Mouse (Mus musculus) embryonic facial prominence, embryonic 11.5 days (tissue): Measurements from ENCODE around the gene Srsf5. TPM values are rescaled to one million over a fixed set of nuclear protein-coding genes. Genes with fewer than 3 reads are reported as not detected.

ENCODE experiments used
- ATAC-seq: fragments of 200-750 bp; cut with Nextera tagmentation; replicated peaks from 2 replicates; pipeline ENCODE4 v1.8.0; 2017; ENCODE audit warnings: low read depth; ENCODE audit not compliant: insufficient number of reproducible peaks, low FRiP score, low TSS enrichment
- DNase-seq: peaks from one replicate; pipeline ENCODE4 v3.0.0-alpha.2; 2015; ENCODE audit warnings: low spot score
- H3K27ac ChIP-seq: fragments of 300-500 bp; sonication (generic); replicated peaks from 2 replicates; pipeline ENCODE4 v1.5.1; 2014; ENCODE audit warnings: mild to moderate bottlenecking, low read depth, low read length, control low read depth
- H3K27me3 ChIP-seq: fragments of 300-500 bp; sonication (generic); 2 replicates; pipeline ENCODE4 v1.6.1; 2014; ENCODE audit warnings: mild to moderate bottlenecking, low read length, moderate library complexity, mixed read lengths; ENCODE audit not compliant: control insufficient read depth, insufficient read depth
- H3K36me3 ChIP-seq: fragments of 300-500 bp; sonication (generic); replicated peaks from 2 replicates; pipeline ENCODE4 v1.6.1; 2014; ENCODE audit warnings: low read depth, mild to moderate bottlenecking, low read length, moderate library complexity, mixed read lengths; ENCODE audit not compliant: control insufficient read depth, insufficient read depth
- H3K4me1 ChIP-seq: fragments of 300-500 bp; sonication (generic); 2 replicates; pipeline ENCODE4 v1.6.1; 2014; ENCODE audit warnings: low read length, mixed read lengths; ENCODE audit not compliant: control insufficient read depth, insufficient read depth
- H3K4me2 ChIP-seq: fragments of 300-500 bp; sonication (generic); 2 replicates; pipeline ENCODE4 v1.6.1; 2014; ENCODE audit warnings: low read depth, mild to moderate bottlenecking, control low read depth, low read length, moderate library complexity
- H3K4me3 ChIP-seq: fragments of 300-500 bp; sonication (generic); 2 replicates; pipeline ENCODE4 v1.5.1; 2014; ENCODE audit warnings: low read depth, low read length, control low read depth
- H3K9ac ChIP-seq: fragments of 300-500 bp; sonication (generic); replicated peaks from 2 replicates; pipeline ENCODE4 v1.6.1; 2014; ENCODE audit warnings: mild to moderate bottlenecking, control low read depth, low read length
- H3K9me3 ChIP-seq: fragments of 300-500 bp; sonication (generic); replicated peaks from 2 replicates; pipeline ENCODE4 v1.6.1; 2016; ENCODE audit warnings: mild to moderate bottlenecking, low read length, inconsistent platforms, mixed read lengths; ENCODE audit not compliant: control insufficient read depth
- WGBS: fragments of 180-500 bp; shearing (Covaris S2); extraction: QIAGEN DNeasy Blood & Tissue Kit; methylation state at CpG from one replicate; pipeline ENCODE4 v1.1.7; 2014; 5-methylcytosine and 5-hydroxymethylcytosine counted together
- polyA plus RNA-seq: library from polyadenylated mRNA; unstranded; fragments of >200 nt; fragmentation: Nextera tagmentation; extraction: Ambion mirVana; gene quantifications from 2 replicates; pipeline ENCODE4 v1.2.1, GENCODE M21; 2014

The Srsf5 gene
- polyA plus RNA-seq, 1 experiment from 2014 or later = 458 TPM

DNA sequence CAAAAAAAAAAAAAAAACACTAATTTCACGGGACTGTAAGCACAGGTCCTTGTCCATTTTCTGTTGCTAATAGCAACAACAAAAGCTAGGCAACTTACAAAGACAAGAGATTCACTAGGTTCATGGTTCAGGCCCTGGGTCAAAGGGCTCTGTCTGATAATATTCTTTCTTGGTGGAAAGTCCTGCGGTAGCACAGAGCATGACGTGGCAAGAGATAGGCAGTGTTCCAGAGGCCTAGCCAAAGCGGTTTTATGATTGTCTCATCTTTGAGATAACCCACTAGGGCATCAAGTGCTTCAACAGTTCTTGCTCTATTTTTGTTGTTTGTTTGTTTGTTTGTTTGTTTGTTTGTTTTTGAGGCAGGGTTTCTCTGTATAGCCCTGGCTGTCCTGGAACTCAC is 18.8 kb upstream of the Srsf5 start:
- Histone ChIP-seq H3K4me2 (no peak overlapping the region), H3K4me3 (no peak overlapping the region), H3K27me3 (no peaks in the 10 kb centered on the region), H3K27ac (no peak overlapping the region), H3K36me3 (no peaks in the 10 kb centered on the region), H3K9me3 (no peaks in the 10 kb centered on the region), H3K9ac (no peak overlapping the region), H3K4me1 (no peaks in the 10 kb centered on the region)
- DNase-seq = no peak
- 87% methylated on average over 4 of the region's 4 CpGs for WGBS
- no peak for ATAC-seq

DNA sequence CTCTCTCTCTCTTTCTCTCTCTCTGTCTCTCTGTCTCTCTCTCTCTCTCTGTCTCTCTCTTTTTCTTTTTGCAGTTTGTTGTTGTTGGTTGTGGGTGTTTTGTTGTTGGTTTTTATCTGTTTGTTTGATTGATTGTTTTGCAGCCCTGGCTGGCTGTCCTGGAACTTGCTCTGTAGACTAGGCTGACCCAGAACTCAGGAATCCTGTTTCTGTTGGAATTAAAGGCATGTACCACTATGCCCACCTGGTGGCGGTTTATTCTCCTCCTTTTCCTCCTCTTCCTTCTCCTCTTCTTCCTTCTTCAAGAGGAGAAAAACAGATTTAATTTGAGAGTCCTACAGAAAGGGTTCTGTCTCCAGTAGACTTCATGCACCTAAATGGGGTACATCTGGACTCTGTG is 17.8 kb upstream of the Srsf5 start:
- H3K4me1 ChIP-seq = no peaks in the 10 kb centered on the region
- no peaks in the 10 kb centered on the region for H3K36me3 ChIP-seq
- no peak overlapping the region for H3K27ac ChIP-seq
- no peak overlapping the region for H3K4me2 ChIP-seq
- 72% methylated on average over 1 of the region's 1 CpGs for WGBS
- ATAC-seq = no peak
- no peak overlapping the region for H3K9ac ChIP-seq
- H3K27me3 ChIP-seq = no peaks in the 10 kb centered on the region
- DNase-seq = no peak
- no peak overlapping the region for H3K4me3 ChIP-seq
- no peaks in the 10 kb centered on the region for H3K9me3 ChIP-seq

DNA sequence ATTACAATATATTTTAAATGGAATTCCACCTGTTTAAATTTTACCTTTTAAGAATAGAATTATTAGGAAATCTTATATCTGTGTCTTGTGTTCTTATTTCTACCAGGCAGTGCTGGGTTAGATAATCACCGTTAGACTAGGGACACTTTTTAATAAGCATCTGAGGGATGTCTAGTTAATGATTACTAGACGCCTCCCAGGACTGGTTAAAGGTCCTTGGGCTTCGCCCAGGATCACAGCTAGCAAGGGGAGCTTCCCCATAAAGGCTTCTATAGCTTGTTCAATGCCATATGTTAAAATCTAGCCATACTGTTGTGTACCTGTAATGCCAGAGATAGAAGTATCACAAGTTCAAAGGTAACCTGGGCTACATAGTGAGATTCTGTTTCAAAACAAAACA is 16.4 kb upstream of the Srsf5 start:
- Histone ChIP-seq H3K27ac (no peak overlapping the region), H3K27me3 (no peaks in the 10 kb centered on the region), H3K4me3 (no peak overlapping the region), H3K9me3 (no peaks in the 10 kb centered on the region), H3K36me3 (no peaks in the 10 kb centered on the region), H3K9ac (no peak overlapping the region), H3K4me2 (no peak overlapping the region), H3K4me1 (no peaks in the 10 kb centered on the region)
- DNase-seq (no peak), ATAC-seq (no peak)
- 88% methylated on average over 3 of the region's 3 CpGs for WGBS

DNA sequence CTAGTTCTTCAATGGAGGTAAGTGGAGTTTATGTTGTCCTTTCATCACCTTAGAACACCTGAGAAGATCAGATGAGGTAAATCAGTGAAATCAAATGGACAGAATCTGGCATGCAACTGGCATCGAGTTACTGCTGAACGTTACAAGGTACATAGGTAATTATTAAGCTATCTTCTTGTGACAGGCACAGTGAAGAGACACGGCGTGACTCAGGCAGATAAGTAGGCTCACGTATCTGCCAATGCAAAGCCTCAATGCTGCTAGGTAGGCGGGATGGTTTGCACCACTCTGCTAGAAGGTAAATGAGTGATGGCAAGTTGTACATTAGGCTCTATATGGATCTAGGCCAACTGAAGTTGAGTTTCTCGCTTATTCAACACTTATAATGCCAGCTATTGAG is 15.2 kb upstream of the Srsf5 start:
- no peak overlapping the region for H3K4me3 ChIP-seq
- WGBS = 80% methylated on average over 7 of the region's 7 CpGs
- H3K4me2 ChIP-seq = no peak overlapping the region
- H3K4me1 ChIP-seq = no peaks in the 10 kb centered on the region
- H3K9ac ChIP-seq = no peak overlapping the region
- no peaks in the 10 kb centered on the region for H3K27me3 ChIP-seq
- H3K36me3 ChIP-seq = no peaks in the 10 kb centered on the region
- no peak for DNase-seq
- no peak for ATAC-seq
- H3K27ac ChIP-seq = no peak overlapping the region
- no peaks in the 10 kb centered on the region for H3K9me3 ChIP-seq

DNA sequence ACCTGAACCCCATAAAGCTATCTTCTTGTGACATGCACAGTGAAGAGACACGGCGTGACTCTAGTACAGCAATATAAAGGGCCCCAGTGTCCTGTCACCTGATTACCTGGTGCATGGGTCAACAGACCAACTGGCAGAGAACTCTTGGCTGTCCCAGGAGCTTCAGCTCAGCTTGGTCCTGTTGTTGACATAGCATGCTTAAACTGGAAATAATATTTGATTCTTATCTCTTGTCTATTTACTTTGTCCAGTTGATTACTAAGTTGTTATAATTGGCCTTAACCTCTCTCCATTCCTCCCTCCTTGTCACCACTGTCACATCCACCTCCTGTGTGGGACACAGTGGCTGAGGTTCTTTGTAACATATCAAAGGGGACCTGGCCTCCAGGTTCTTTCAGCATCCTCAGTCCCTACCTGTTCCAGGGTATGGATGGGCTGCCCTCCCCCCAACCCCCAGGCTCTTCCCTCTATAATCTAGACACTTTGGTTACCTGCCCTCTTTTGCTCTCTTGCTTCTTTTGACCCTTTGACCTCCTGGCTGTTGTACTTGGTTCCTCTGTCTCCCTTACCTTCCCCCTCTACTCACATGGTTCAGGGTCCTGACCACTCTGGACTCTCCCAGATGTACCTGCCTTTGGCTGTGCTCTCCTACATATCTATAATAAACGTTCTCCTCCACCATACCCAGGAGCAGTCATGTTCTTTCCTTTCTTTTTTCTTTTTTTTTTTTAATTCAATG is 13.7 kb upstream of the Srsf5 start:
- ATAC-seq = no peak
- no peaks in the 10 kb centered on the region for H3K27me3 ChIP-seq
- WGBS = 83% methylated on average over 3 of the region's 3 CpGs
- H3K9me3 ChIP-seq = no peaks in the 10 kb centered on the region
- no peak overlapping the region for H3K27ac ChIP-seq
- H3K4me3 ChIP-seq = no peak overlapping the region
- H3K4me1 ChIP-seq = no peaks in the 10 kb centered on the region
- no peak for DNase-seq
- no peak overlapping the region for H3K9ac ChIP-seq
- no peak overlapping the region for H3K4me2 ChIP-seq
- H3K36me3 ChIP-seq = no peaks in the 10 kb centered on the region

DNA sequence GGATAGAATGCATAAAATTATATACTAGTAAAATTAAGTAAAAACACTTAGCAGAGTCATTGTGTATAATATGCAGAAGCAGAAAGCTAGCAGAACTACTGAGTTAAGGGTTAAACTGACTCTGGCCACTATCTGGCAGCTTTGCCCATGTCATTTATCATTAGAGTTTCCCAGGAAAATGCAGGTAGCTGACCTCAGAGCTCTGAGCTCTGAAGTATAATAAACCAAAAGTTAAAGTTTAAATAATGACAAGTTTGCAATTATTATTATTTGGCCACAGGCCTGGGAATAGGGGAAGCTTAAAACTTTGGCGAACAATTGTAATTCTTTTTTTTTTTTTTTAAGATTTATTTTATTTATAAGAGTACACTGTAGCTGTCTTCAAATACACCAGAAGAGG is 12.4 kb upstream of the Srsf5 start:
- 91% methylated on average over 1 of the region's 1 CpGs for WGBS
- Histone ChIP-seq H3K9me3 (no peaks in the 10 kb centered on the region), H3K27me3 (no peaks in the 10 kb centered on the region), H3K36me3 (no peaks in the 10 kb centered on the region), H3K4me3 (no peak overlapping the region), H3K4me1 (no peaks in the 10 kb centered on the region), H3K4me2 (no peak overlapping the region), H3K9ac (no peak overlapping the region), H3K27ac (no peak overlapping the region)
- no peak for ATAC-seq
- no peak for DNase-seq

DNA sequence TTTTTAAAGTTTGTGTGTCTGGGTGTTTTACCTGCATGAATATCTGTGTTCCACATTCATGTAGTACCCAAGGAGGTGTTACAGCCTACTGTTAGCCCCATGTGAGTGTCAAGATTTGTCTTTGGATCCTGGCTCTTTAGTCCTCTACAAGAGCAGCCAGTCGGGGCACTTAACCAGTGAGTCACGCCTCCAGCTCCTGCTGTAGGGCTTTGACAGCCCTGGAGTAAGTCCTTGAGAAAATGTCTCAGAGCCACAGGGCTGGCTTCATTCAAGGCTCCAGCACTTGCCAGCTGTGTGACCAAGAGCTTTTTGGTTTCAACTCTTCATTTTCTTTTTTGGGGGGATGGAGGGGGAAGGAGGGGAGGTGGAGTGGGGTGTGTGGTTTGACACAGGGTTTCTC is 8.6 kb upstream of the Srsf5 start:
- H3K36me3 ChIP-seq = no peaks in the 10 kb centered on the region
- no peak overlapping the region for H3K9ac ChIP-seq
- no peak overlapping the region for H3K4me3 ChIP-seq
- no peak overlapping the region for H3K27ac ChIP-seq
- H3K4me1 ChIP-seq = no peaks in the 10 kb centered on the region
- no peak for ATAC-seq
- H3K4me2 ChIP-seq = no peak overlapping the region
- 82% methylated on average over 2 of the region's 2 CpGs for WGBS
- no peaks in the 10 kb centered on the region for H3K9me3 ChIP-seq
- no peak for DNase-seq
- H3K27me3 ChIP-seq = no peaks in the 10 kb centered on the region

DNA sequence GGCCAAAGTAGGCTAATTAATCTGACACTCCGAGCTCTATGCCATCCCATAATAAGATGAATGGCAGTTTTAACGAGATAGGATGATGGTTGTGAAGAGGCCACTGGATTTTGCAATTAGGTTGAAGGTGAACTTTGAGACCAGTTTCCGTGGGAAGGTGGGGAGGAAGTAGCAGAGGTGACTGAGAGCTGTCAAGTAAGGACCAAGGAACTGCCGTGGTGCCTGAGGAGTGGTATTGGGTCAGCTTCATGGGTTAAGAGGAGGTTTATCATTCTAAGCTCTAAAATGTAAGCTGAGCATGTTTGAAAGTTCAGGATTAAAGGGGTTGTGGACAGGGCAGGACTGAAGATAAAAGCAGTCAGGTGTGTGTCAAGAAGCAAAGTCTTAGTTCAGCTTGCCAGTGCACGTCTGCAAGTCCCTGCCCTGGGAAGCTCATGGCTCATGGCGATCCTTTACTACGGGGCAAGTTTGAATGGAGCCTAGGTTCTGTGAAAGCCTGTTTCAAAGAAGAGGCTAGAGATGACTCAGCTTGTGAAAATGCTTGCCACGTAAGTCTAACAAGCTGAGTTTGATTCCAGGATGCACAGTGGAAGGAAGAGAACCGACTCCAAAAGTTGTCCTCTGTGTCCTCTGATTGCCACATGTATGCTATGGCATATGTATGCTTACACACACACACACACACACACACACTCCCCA is 7.8 kb upstream of the Srsf5 start:
- no peak for DNase-seq
- no peak for ATAC-seq
- no peak overlapping the region for H3K4me2 ChIP-seq
- no peak overlapping the region for H3K27ac ChIP-seq
- 81% methylated on average over 9 of the region's 9 CpGs for WGBS
- no peaks in the 10 kb centered on the region for H3K9me3 ChIP-seq
- H3K4me3 ChIP-seq = no peak overlapping the region
- no peaks in the 10 kb centered on the region for H3K36me3 ChIP-seq
- H3K4me1 ChIP-seq = no peaks in the 10 kb centered on the region
- no peaks in the 10 kb centered on the region for H3K27me3 ChIP-seq
- H3K9ac ChIP-seq = no peak overlapping the region
